Mouse (Mus musculus) heart, adult 11 months (tissue): Measurements from ENCODE around the gene Tfec.

Experiments
- DNase-seq: peaks from one replicate; pipeline ENCODE4 v3.0.0; 2022

Gene Tfec

GRCm38 (mm10) chr6:16785166-16785565 lies 113.1 kb downstream of the Tfec start:
- no peak for DNase-seq
